Mouse (Mus musculus): ENCODE measurements at regions not wholly inside any gene's neighbourhood (a gene's known extent, or its start where the extent isn't known, plus 50 kb on each side); places are given as distances from the start of the nearest gene placed in this dataset.

- no peak for DNase-seq
- intact Hi-C loops (cut with DNase I) = no loop called here
These were observed 2513.5 kb upstream of the Gm7489 start for GRCm38 (mm10) chr15:51371162-51371561.

- intact Hi-C loops (cut with DNase I) = no loop called here
- no peak for DNase-seq
These were observed 2494.3 kb upstream of the Gm7489 start for GRCm38 (mm10) chr15:51390383-51390782.

GRCm38 (mm10) chr15:51391352-51391751, 2493.4 kb upstream of the Gm7489 start:
- intact Hi-C loops (cut with DNase I) = no loop called here
- no peak for DNase-seq

GRCm38 (mm10) chr15:51392449-51393405, 2492.0 kb upstream of the Gm7489 start:
- DNase-seq = no peak
- intact Hi-C loops (cut with DNase I) = no loop called here

GRCm38 (mm10) chr15:51395961-51396360, 2488.7 kb upstream of the Gm7489 start:
- intact Hi-C loops (cut with DNase I) = no loop called here
- DNase-seq = peak in 1 of 2 experiments; percentile 5

GRCm38 (mm10) chr15:51403581-51403980, 2481.1 kb upstream of the Gm7489 start:
- DNase-seq = no peak
- intact Hi-C loops (cut with DNase I) = no loop called here

GRCm38 (mm10) chr15:51409791-51410308, 2474.9 kb upstream of the Gm7489 start:
- no peak for DNase-seq

GRCm38 (mm10) chr15:51411966-51412365, 2472.7 kb upstream of the Gm7489 start:
- intact Hi-C loops (cut with DNase I) = no loop called here
- no peak for DNase-seq

More at GRCm38 (mm10) chr15:51409791-51410308, 2474.9 kb upstream of the Gm7489 start:
- intact Hi-C loops (cut with DNase I) = no loop called here

- no peak for DNase-seq
- intact Hi-C loops (cut with DNase I) = no loop called here
These were observed 2442.1 kb upstream of the Gm7489 start for GRCm38 (mm10) chr15:51442606-51443005.

- intact Hi-C loops (cut with DNase I) = no loop called here
- no peak for DNase-seq
These were observed 2414.8 kb upstream of the Gm7489 start for GRCm38 (mm10) chr15:51469895-51470294.

GRCm38 (mm10) chr15:51471143-51471542, 2413.6 kb upstream of the Gm7489 start:
- intact Hi-C loops (cut with DNase I) = no loop called here
- no peak for DNase-seq

GRCm38 (mm10) chr15:51472049-51472448, 2412.7 kb upstream of the Gm7489 start:
- intact Hi-C loops (cut with DNase I) = no loop called here
- no peak for DNase-seq

GRCm38 (mm10) chr15:51481856-51482255, 2402.8 kb upstream of the Gm7489 start:
- no peak for DNase-seq
- intact Hi-C loops (cut with DNase I) = no loop called here

GRCm38 (mm10) chr15:51484207-51484606, 2400.5 kb upstream of the Gm7489 start:
- intact Hi-C loops (cut with DNase I) = no loop called here
- DNase-seq = peak; percentile 4 to 36

- DNase-seq = no peak
These were observed 2399.2 kb upstream of the Gm7489 start for GRCm38 (mm10) chr15:51485554-51485953.

GRCm38 (mm10) chr15:51502058-51502741, 2382.5 kb upstream of the Gm7489 start:
- intact Hi-C loops (cut with DNase I) = no loop called here

More at GRCm38 (mm10) chr15:51485554-51485953, 2399.2 kb upstream of the Gm7489 start:
- intact Hi-C loops (cut with DNase I) = no loop called here

GRCm38 (mm10) chr15:51502742-51503270, 2381.9 kb upstream of the Gm7489 start:
- intact Hi-C loops (cut with DNase I) = no loop called here
- no peak for DNase-seq

More at GRCm38 (mm10) chr15:51502058-51502741, 2382.5 kb upstream of the Gm7489 start:
- DNase-seq = no peak

GRCm38 (mm10) chr15:51503341-51503740, 2381.4 kb upstream of the Gm7489 start:
- intact Hi-C loops (cut with DNase I) = no loop called here
- no peak for DNase-seq

- intact Hi-C loops (cut with DNase I) = no loop called here
- no peak for DNase-seq
These were observed 2380.5 kb upstream of the Gm7489 start for GRCm38 (mm10) chr15:51504016-51504760.

GRCm38 (mm10) chr15:51504789-51505188, 2379.9 kb upstream of the Gm7489 start:
- intact Hi-C loops (cut with DNase I) = no loop called here
- no peak for DNase-seq
